Mouse (Mus musculus) liver, embryonic 16.5 days (tissue): ENCODE measurements around the gene Smc2. TPM values are rescaled to one million over a fixed set of nuclear protein-coding genes. Genes with fewer than 3 reads are reported as not detected.
"Not testable (repeated sequence)": the region's sequence is repeated elsewhere in the genome, so short reads cannot be mapped to it uniquely, and the experiment has no call there.

Source experiments
- ATAC-seq: fragments of 200-750 bp; cut with Nextera tagmentation; 2 replicates; pipeline ENCODE4 v1.8.0; 2017; ENCODE audit warnings: low read depth, mild to moderate bottlenecking, moderate number of reproducible peaks, moderate library complexity
- H3K27ac ChIP-seq: fragments of 300-500 bp; sonication (generic); 2 replicates; pipeline ENCODE4 v1.5.1; 2014; ENCODE audit warnings: mild to moderate bottlenecking, low read length
- H3K27me3 ChIP-seq: fragments of 300-500 bp; sonication (generic); 2 replicates; pipeline ENCODE4 v1.6.1; 2014; ENCODE audit warnings: low read depth, low read length, mixed read lengths; ENCODE audit not compliant: control insufficient read depth, insufficient read depth
- H3K36me3 ChIP-seq: fragments of 300-500 bp; sonication (generic); 2 replicates; pipeline ENCODE4 v1.6.1; 2014; ENCODE audit warnings: mild to moderate bottlenecking; ENCODE audit not compliant: control insufficient read depth, insufficient read depth
- H3K4me1 ChIP-seq: fragments of 300-500 bp; sonication (generic); 2 replicates; pipeline ENCODE4 v1.6.1; 2014; ENCODE audit warnings: low read depth, low read length, mixed read lengths; ENCODE audit not compliant: control insufficient read depth
- H3K4me2 ChIP-seq: fragments of 300-500 bp; sonication (generic); 2 replicates; pipeline ENCODE4 v1.6.1; 2014; ENCODE audit warnings: low read depth, low read length, mixed read lengths
- H3K4me3 ChIP-seq: fragments of 300-500 bp; sonication (generic); 2 replicates; pipeline ENCODE4 v1.5.1; 2014; ENCODE audit warnings: low read depth, mild to moderate bottlenecking, low read length
- H3K9ac ChIP-seq: fragments of 300-500 bp; sonication (generic); 2 replicates; pipeline ENCODE4 v1.6.1; 2014; ENCODE audit warnings: low read depth, low read length
- H3K9me3 ChIP-seq: fragments of 300-500 bp; sonication (generic); replicated peaks from 2 replicates; pipeline ENCODE4 v1.6.1; 2016; ENCODE audit warnings: low read length; ENCODE audit not compliant: control insufficient read depth
- WGBS: fragments of 180-500 bp; shearing (Covaris S2); extraction: QIAGEN DNeasy Blood & Tissue Kit; methylation state at CpG from one replicate; pipeline ENCODE4 v1.1.7; 2014; ENCODE audit not compliant: insufficient replicate concordance; 5-methylcytosine and 5-hydroxymethylcytosine counted together
- polyA plus RNA-seq: library from polyadenylated mRNA; unstranded; fragments of >200 nt; fragmentation: Nextera tagmentation; extraction: Ambion mirVana; gene quantifications from 2 replicates; pipeline ENCODE4 v1.2.1, GENCODE M21; 2015

The Smc2 gene
- 136 and 154 TPM in 2 replicates for polyA plus RNA-seq

GRCm38 (mm10) chr4:52438886-52439664 is at the start of gene Smc2:
Gene Smc2 (plus strand): TSS chr4:52439243.
- H3K4me3 ChIP-seq: peak within 1 kb of the TSS; percentile 98
- under 1% methylated on average over 53 of the region's 53 CpGs for WGBS
- H3K9me3 ChIP-seq: no peaks in the 10 kb centered on the region
- no peaks in the 10 kb centered on the region for H3K27me3 ChIP-seq
- H3K4me1 ChIP-seq: peaks cover 4% of the 10 kb centered on the region
- H3K27ac ChIP-seq: peak within 1 kb of the TSS; percentile 83
- H3K9ac ChIP-seq: peak within 1 kb of the TSS; percentile 92
- peaks cover 23% of the 10 kb centered on the region for H3K36me3 ChIP-seq
- peak within 1 kb of the TSS; percentile 68 for H3K4me2 ChIP-seq
- ATAC-seq: peak; percentile 99

GRCm38 (mm10) chr4:52411587-52411986 is 27.5 kb upstream of the Smc2 start:
- WGBS: 44% methylated on average over 2 of the region's 2 CpGs
- H3K36me3 ChIP-seq: no peaks in the 10 kb centered on the region
- H3K9me3 ChIP-seq: no peaks in the 10 kb centered on the region
- no peaks in the 10 kb centered on the region for H3K4me1 ChIP-seq
- ATAC-seq: no peak
- no peak overlapping the region for H3K27ac ChIP-seq
- H3K9ac ChIP-seq: no peak overlapping the region
- no peak overlapping the region for H3K4me3 ChIP-seq
- no peak overlapping the region for H3K4me2 ChIP-seq
- H3K27me3 ChIP-seq: no peaks in the 10 kb centered on the region

- no peak overlapping the region for H3K27ac ChIP-seq
- no peak for ATAC-seq
- peaks cover 4% of the 10 kb centered on the region for H3K4me1 ChIP-seq
- no peak overlapping the region for H3K9ac ChIP-seq
- no peak overlapping the region for H3K4me3 ChIP-seq
- H3K4me2 ChIP-seq: no peak overlapping the region
- no peaks in the 10 kb centered on the region for H3K27me3 ChIP-seq
- H3K9me3 ChIP-seq: no peaks in the 10 kb centered on the region
- 53% methylated on average over 4 of the region's 4 CpGs for WGBS
- H3K36me3 ChIP-seq: no peaks in the 10 kb centered on the region
These were observed 15.4 kb upstream of the Smc2 start for GRCm38 (mm10) chr4:52423653-52424052.

GRCm38 (mm10) chr4:52429310-52430198 is 9.5 kb upstream of the Smc2 start:
- H3K4me2 ChIP-seq: peak overlapping the region; percentile 53

GRCm38 (mm10) chr4:52435551-52435950 is 3.5 kb upstream of the Smc2 start:
- not testable (repeated sequence) for H3K27ac ChIP-seq, H3K4me3 ChIP-seq, H3K27me3 ChIP-seq, H3K9me3 ChIP-seq, ATAC-seq, H3K36me3 ChIP-seq, H3K9ac ChIP-seq, H3K4me1 ChIP-seq, H3K4me2 ChIP-seq
- 85% methylated on average over 2 of the region's 2 CpGs for WGBS

More at GRCm38 (mm10) chr4:52429310-52430198, 9.5 kb upstream of the Smc2 start:
- 19% methylated on average over 7 of the region's 7 CpGs for WGBS
- Histone ChIP-seq H3K36me3 (no peaks in the 10 kb centered on the region), H3K4me3 (peak overlapping the region; percentile 25; the same call in 1 of the 2 replicates), H3K27ac (peak overlapping the region; percentile 73), H3K27me3 (no peaks in the 10 kb centered on the region), H3K4me1 (peaks cover 17% of the 10 kb centered on the region), H3K9ac (0 out of 2 replicates have a peak overlapping the region, but pooled peaks have one; percentile 14), H3K9me3 (no peaks in the 10 kb centered on the region)
- peak; percentile 98 for ATAC-seq

- Histone ChIP-seq H3K9me3 (no peaks in the 10 kb centered on the region), H3K4me2 (peak overlapping the region; percentile 57), H3K36me3 (peaks cover 17% of the 10 kb centered on the region), H3K27ac (peak overlapping the region; percentile 75), H3K4me1 (peaks cover 4% of the 10 kb centered on the region), H3K9ac (peak overlapping the region; percentile 92), H3K27me3 (no peaks in the 10 kb centered on the region), H3K4me3 (peak overlapping the region; percentile 98)
- peak; percentile 35 for ATAC-seq
- WGBS: under 1% methylated on average over 20 of the region's 20 CpGs
These were observed 615 bp upstream of the Smc2 start for GRCm38 (mm10) chr4:52438371-52438885.

GRCm38 (mm10) chr4:52459726-52460125 is 20.7 kb downstream of the Smc2 start:
- H3K4me2 ChIP-seq: no peak overlapping the region
- no peaks in the 10 kb centered on the region for H3K27me3 ChIP-seq
- H3K4me1 ChIP-seq: no peaks in the 10 kb centered on the region
- ATAC-seq: no peak
- 98% methylated on average over 1 of the region's 1 CpGs for WGBS
- no peak overlapping the region for H3K4me3 ChIP-seq
- H3K9ac ChIP-seq: no peak overlapping the region
- H3K36me3 ChIP-seq: peaks cover 62% of the 10 kb centered on the region
- H3K27ac ChIP-seq: no peak overlapping the region
- no peaks in the 10 kb centered on the region for H3K9me3 ChIP-seq

GRCm38 (mm10) chr4:52461321-52461720 is 22.3 kb downstream of the Smc2 start:
- no peak for ATAC-seq
- H3K9me3 ChIP-seq: no peaks in the 10 kb centered on the region
- H3K4me2 ChIP-seq: no peak overlapping the region
- no peak overlapping the region for H3K27ac ChIP-seq
- H3K36me3 ChIP-seq: peaks cover 52% of the 10 kb centered on the region
- no peaks in the 10 kb centered on the region for H3K27me3 ChIP-seq
- WGBS: 89% methylated on average over 5 of the region's 5 CpGs
- no peak overlapping the region for H3K4me3 ChIP-seq
- H3K4me1 ChIP-seq: no peaks in the 10 kb centered on the region
- no peak overlapping the region for H3K9ac ChIP-seq
